Mouse (Mus musculus): ENCODE results near the gene Isg20l2.

DNA sequence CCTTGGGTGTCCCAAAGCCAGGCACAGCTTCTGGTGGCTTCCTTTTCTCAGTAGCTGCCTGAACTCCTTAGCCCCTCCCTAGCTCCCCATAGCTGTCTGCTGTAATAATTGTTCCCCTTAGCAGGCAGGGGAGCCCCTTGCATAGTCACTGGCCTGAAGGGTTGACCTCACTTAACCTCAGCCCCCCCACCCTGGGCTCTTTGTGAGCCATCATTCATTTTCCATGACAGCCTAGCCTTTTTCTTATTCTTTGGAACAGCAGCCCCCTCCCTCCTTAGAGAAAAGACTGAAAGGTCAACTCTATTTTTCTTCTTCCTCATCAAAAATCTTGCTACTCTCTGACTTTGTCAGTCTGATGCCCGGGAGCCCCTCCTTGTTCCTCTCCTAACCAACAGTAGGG lies 28.9 kb downstream of the Isg20l2 start:
- TF ChIP-seq CTCF (IDR thresholded peaks at IDR 0.05) (no peak), EP300 (IDR thresholded peaks at IDR 0.05) (no peak)
